Mouse (Mus musculus) heart, embryonic 11.5 days (tissue): ENCODE data around the gene Foxj3. TPM values are rescaled to one million over a fixed set of nuclear protein-coding genes. Genes with fewer than 3 reads are reported as not detected.

Experiments used
- ATAC-seq: fragments of 200-750 bp; cut with Nextera tagmentation; replicated peaks from 2 replicates; pipeline ENCODE4 v1.8.0; 2017; ENCODE audit warnings: moderate library complexity; ENCODE audit not compliant: insufficient number of reproducible peaks, low FRiP score, low TSS enrichment
- H3K27ac ChIP-seq: fragments of 300-500 bp; sonication (generic); 2 replicates; pipeline ENCODE4 v1.5.1; 2014; ENCODE audit warnings: mild to moderate bottlenecking, low read depth, low read length
- H3K27me3 ChIP-seq: fragments of 300-500 bp; sonication (generic); 2 replicates; pipeline ENCODE4 v1.6.1; 2014; ENCODE audit warnings: mild to moderate bottlenecking, low read length, mixed read lengths; ENCODE audit not compliant: control insufficient read depth, insufficient read depth
- H3K36me3 ChIP-seq: fragments of 300-500 bp; sonication (generic); 2 replicates; pipeline ENCODE4 v1.6.1; 2014; ENCODE audit warnings: mild to moderate bottlenecking, low read length, moderate library complexity, mixed read lengths; ENCODE audit not compliant: control insufficient read depth, insufficient read depth
- H3K4me1 ChIP-seq: fragments of 300-500 bp; sonication (generic); 2 replicates; pipeline ENCODE4 v1.6.1; 2014; ENCODE audit warnings: low read length; ENCODE audit not compliant: control insufficient read depth, insufficient read depth
- H3K4me2 ChIP-seq: fragments of 300-500 bp; sonication (generic); 2 replicates; pipeline ENCODE4 v1.6.1; 2014; ENCODE audit warnings: mild to moderate bottlenecking, moderate library complexity
- H3K4me3 ChIP-seq: fragments of 300-500 bp; sonication (generic); 2 replicates; pipeline ENCODE4 v1.5.1; 2014; ENCODE audit warnings: low read depth, low read length
- H3K9ac ChIP-seq: fragments of 300-500 bp; sonication (generic); 2 replicates; pipeline ENCODE4 v1.6.1; 2014; ENCODE audit warnings: mild to moderate bottlenecking, low read depth, low read length, moderate library complexity
- H3K9me3 ChIP-seq: fragments of 300-500 bp; sonication (generic); replicated peaks from 2 replicates; pipeline ENCODE4 v1.6.1; 2016; ENCODE audit warnings: low read length; ENCODE audit not compliant: control insufficient read depth
- WGBS: fragments of 180-500 bp; shearing (Covaris S2); extraction: QIAGEN DNeasy Blood & Tissue Kit; methylation state at CpG from one replicate; pipeline ENCODE4 v1.1.7; 2014; ENCODE audit not compliant: insufficient replicate concordance; 5-methylcytosine and 5-hydroxymethylcytosine counted together
- polyA plus RNA-seq: library from polyadenylated mRNA; unstranded; fragments of >200 nt; fragmentation: Nextera tagmentation; extraction: Ambion mirVana; gene quantifications from 2 replicates; pipeline ENCODE4 v1.2.1, GENCODE M21; 2014

Foxj3 gene
- polyA plus RNA-seq, 1 experiment from 2014 or later, result 19.3 TPM

DNA sequence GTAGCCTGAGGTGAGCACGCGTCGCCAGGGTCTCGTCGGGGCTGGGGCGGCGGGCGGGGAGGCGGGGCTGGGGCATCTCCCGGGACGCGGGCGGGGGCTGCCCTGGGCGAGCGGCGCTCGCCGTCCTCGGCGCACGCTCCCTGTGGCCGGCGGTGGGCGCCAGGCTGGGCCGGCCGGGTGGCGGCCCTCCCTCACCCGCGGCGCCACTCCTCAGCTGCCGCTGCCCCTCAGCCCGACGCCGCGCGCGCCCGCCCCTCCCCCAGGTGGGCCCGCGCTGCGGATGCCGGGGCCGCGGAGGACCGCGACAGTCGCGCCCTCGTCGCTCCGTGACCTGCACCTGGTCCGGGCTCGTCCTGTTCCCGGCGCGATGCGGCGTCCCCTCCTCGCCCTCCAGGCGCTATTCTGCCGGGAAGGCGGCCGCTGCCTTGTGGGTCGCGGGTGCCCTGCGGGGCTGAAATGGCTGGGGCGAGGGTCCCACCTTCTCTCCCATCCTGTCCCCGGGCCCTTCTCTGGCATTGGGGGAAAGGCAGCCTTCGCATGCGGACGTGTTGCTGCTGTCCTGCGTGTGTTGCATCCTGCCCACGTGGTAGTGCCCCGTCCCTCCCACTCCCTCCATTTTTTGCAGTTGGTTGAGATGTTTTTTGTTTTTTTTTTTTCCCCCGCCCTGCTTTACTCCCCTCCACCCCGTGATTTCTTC, 3.2 kb downstream of the Foxj3 start:
- Histone ChIP-seq H3K9me3 (no peaks in the 10 kb centered on the region), H3K27me3 (no peaks in the 10 kb centered on the region), H3K4me3 (peak overlapping the region; percentile 98), H3K4me1 (peaks cover 12% of the 10 kb centered on the region; the same call in 1 of the 2 replicates), H3K27ac (peak overlapping the region; percentile 99), H3K9ac (peak overlapping the region; percentile 94), H3K36me3 (no peaks in the 10 kb centered on the region), H3K4me2 (peak overlapping the region; percentile 86)
- WGBS, result under 1% methylated on average over 60 of the region's 76 CpGs
- ATAC-seq, result peak; percentile 76

DNA sequence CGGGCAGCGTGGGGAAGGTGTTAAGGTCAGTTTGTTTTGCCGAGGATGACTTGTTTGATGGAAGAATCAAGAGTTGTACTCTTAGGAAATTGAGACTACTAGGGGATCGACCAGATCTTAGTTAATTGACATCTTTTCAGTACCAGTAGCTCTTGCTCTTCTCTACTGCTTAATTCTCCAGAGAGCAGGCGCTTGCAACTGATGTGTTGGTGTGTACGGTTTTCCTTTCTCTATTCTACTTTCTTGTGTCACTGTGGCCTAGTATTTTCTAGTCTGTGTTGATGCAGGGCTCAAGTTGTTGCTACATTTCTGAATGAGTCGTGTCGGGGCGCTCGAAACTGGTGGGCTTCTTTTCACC, 3.7 kb downstream of the Foxj3 start:
- 4% methylated on average over 10 of the region's 10 CpGs for WGBS
- Histone ChIP-seq H3K36me3 (no peaks in the 10 kb centered on the region), H3K4me2 (peak overlapping the region; percentile 86), H3K9ac (peak overlapping the region; percentile 94), H3K4me3 (peak overlapping the region; percentile 98), H3K27me3 (no peaks in the 10 kb centered on the region), H3K27ac (peak overlapping the region; percentile 99), H3K9me3 (no peaks in the 10 kb centered on the region), H3K4me1 (peaks cover 10% of the 10 kb centered on the region; the same call in 1 of the 2 replicates)
- no peak for ATAC-seq

DNA sequence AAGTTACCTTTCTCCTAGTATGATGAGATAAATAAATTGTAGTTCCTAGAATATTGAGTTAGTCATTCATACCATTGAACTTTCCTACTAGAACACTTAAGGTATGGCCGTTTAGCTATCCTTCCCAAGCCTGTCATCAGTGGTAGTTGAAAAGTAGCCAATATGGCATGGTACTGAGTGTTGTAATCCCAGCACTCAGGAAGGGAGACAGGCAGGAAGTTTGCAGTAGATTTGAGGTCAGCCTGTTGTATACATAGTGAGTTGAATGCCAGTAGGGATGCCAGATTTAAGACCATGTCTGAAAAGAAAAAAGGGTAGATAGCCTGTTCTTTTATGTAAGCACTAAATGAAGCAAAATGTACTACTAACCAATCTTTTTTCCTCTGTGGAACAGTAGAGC, 14.1 kb downstream of the Foxj3 start:
- H3K27me3 ChIP-seq, result no peaks in the 10 kb centered on the region
- 51% methylated on average over 1 of the region's 1 CpGs for WGBS
- H3K4me1 ChIP-seq, result peaks cover 9% of the 10 kb centered on the region
- no peaks in the 10 kb centered on the region for H3K9me3 ChIP-seq
- H3K4me3 ChIP-seq, result no peak overlapping the region
- no peak overlapping the region for H3K4me2 ChIP-seq
- ATAC-seq, result no peak
- H3K9ac ChIP-seq, result no peak overlapping the region
- no peak overlapping the region for H3K27ac ChIP-seq
- no peaks in the 10 kb centered on the region for H3K36me3 ChIP-seq

DNA sequence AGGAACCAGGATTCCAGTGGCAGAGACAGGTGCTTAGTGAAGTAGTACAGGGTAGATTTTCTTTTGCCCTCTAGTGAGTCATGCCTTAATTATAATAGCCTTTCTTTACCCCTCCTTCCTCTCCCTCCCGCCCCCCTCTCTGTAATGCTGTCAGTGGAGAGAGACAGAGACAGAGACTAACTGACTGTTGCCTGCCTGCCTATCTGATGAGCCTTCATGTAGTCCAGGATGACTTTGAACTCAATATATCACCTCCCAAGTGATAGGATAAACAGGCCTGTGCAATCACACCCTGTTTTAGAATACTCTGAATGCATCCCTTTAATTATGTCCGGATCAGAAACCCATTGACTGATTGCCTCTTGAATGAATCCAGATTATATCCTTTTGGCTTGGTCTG, 18.7 kb downstream of the Foxj3 start:
- WGBS, result 71% methylated on average over 2 of the region's 2 CpGs
- H3K9me3 ChIP-seq, result no peaks in the 10 kb centered on the region
- H3K4me3 ChIP-seq, result no peak overlapping the region
- H3K27me3 ChIP-seq, result no peaks in the 10 kb centered on the region
- no peak overlapping the region for H3K9ac ChIP-seq
- no peak for ATAC-seq
- peaks cover 9% of the 10 kb centered on the region for H3K4me1 ChIP-seq
- no peak overlapping the region for H3K4me2 ChIP-seq
- no peak overlapping the region for H3K27ac ChIP-seq
- no peaks in the 10 kb centered on the region for H3K36me3 ChIP-seq

DNA sequence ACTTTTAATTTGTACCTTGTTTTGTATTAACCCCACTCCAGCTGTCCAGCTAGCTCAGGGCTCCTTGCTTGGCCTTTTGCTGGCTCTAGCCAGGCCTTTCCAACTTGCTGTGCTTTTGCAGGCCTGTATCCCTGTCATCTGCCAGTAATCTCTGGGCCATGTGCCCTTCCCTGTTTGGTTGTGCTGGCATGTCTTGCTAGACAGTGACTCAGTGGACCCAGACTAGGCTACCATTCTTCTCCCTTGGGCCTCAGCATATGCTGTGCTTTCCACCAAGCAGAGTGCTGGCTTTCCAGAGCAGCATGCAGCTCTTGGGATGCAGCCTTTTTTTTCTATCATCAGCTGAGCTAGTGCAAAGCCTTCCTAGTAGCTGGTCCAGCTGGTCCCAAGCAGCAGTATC, 26.3 kb downstream of the Foxj3 start:
- no peak overlapping the region for H3K27ac ChIP-seq
- H3K4me1 ChIP-seq, result peaks cover 10% of the 10 kb centered on the region
- no peak overlapping the region for H3K4me2 ChIP-seq
- H3K4me3 ChIP-seq, result no peak overlapping the region
- ATAC-seq, result no peak
- no peak overlapping the region for H3K9ac ChIP-seq
- no peaks in the 10 kb centered on the region for H3K27me3 ChIP-seq
- H3K36me3 ChIP-seq, result peaks cover 5% of the 10 kb centered on the region; the same call in 1 of the 2 replicates
- H3K9me3 ChIP-seq, result peaks cover 3% of the 10 kb centered on the region; the same call in 1 of the 2 replicates

DNA sequence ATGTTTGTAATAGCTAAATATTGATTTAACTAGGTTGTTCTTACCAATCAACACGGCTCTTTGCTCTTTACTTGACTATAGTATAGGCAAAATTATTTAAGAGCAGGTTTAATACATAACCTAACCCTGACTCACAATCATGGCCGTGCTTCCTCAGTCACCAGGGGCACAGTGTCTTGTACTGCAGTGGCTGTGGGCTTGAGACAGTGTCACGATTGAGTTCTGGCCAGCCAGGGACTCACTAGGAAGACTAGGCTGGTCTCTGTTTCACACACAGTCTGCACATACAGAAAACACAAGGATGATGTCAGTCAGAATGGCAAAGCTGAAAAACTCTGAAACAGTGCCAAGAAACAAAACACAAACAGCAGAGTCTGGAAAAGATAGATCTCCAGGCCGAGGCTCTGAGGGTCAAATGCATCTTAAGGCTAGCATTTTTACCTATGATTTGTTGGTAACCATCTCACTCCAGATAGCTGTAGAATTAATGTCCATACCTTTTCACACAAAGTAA, 29.6 kb downstream of the Foxj3 start:
- peaks cover 10% of the 10 kb centered on the region for H3K4me1 ChIP-seq
- ATAC-seq, result peak; percentile 61; the same call in 1 of the 2 replicates
- H3K4me3 ChIP-seq, result no peak overlapping the region
- peak overlapping the region; percentile 73 for H3K27ac ChIP-seq
- no peak overlapping the region for H3K9ac ChIP-seq
- 54% methylated on average over 4 of the region's 4 CpGs for WGBS
- H3K27me3 ChIP-seq, result no peaks in the 10 kb centered on the region
- no peak overlapping the region for H3K4me2 ChIP-seq
- peaks cover 3% of the 10 kb centered on the region; the same call in 1 of the 2 replicates for H3K9me3 ChIP-seq
- H3K36me3 ChIP-seq, result peaks cover 5% of the 10 kb centered on the region; the same call in 1 of the 2 replicates

DNA sequence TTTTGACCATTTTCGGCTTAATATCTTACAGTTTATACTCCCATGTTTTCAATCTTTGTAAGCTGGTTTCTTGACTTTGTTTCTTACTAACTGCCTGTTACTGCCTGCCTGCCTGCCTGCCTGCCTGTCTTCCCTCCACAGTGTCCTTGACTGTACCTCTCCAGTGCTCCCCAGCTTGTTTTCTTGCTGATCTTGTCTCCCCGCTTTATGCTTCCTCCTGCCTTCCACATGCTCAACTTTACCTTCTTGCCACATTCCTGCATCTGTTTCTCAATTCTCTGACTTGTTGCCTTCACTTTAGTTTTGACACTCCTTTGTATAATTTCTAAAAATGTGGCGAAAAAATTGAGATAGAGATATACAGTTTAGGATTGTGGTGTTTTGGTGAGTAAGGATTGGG, 35.9 kb downstream of the Foxj3 start:
- H3K36me3 ChIP-seq, result no peaks in the 10 kb centered on the region
- no peak overlapping the region for H3K9ac ChIP-seq
- H3K27ac ChIP-seq, result no peak overlapping the region
- H3K9me3 ChIP-seq, result no peaks in the 10 kb centered on the region
- ATAC-seq, result no peak
- WGBS, result 90% methylated on average over 3 of the region's 3 CpGs
- peaks cover 23% of the 10 kb centered on the region for H3K4me1 ChIP-seq
- H3K4me3 ChIP-seq, result no peak overlapping the region
- H3K27me3 ChIP-seq, result no peaks in the 10 kb centered on the region
- H3K4me2 ChIP-seq, result no peak overlapping the region

DNA sequence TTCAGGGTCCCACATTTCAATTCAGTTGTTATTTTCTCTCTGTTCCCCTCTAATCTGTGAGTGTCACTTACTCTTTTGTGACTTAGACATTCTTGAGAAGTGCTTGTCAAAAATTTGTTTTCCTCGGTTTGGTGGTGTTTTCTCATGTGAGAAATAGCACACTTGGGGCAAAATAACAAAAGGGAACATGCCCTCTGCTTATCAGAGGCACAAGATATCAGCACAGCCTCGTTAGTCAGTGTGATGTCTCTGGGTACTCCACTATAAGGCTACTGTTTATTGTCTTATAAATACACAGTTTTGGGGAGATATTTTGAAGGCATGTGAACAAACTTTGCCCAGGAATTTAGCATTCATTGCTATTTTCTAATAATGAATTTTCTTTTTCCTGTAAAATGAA, 37.7 kb downstream of the Foxj3 start:
- Histone ChIP-seq H3K9ac (no peak overlapping the region), H3K9me3 (no peaks in the 10 kb centered on the region), H3K4me2 (no peak overlapping the region), H3K27ac (no peak overlapping the region), H3K27me3 (no peaks in the 10 kb centered on the region), H3K4me1 (peaks cover 23% of the 10 kb centered on the region), H3K36me3 (no peaks in the 10 kb centered on the region), H3K4me3 (no peak overlapping the region)
- ATAC-seq, result no peak
- whole genome bisulfite sequencing, result 26% methylated on average over 2 of the region's 2 CpGs

DNA sequence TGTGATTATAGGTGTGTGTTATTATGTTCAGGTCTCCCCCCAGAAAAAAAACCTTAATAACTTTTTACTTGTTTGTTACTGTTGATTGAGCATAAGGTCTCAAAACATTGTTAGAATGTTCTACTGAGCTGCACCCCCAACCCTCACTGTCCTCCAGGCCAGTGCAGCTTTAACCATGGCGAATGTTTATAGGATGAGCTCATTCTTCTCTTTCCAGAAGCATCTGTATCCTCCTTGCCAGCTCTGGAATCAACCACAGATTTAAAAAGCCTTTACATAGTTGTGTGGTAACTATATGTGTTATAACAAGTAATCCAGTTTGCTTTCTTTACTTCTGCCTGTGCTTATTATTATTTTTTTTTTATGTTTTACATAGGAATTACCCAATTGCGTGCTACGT, 38.7 kb downstream of the Foxj3 start:
- 93% methylated on average over 3 of the region's 3 CpGs for WGBS
- no peak overlapping the region for H3K27ac ChIP-seq
- no peak overlapping the region for H3K4me2 ChIP-seq

More for the DNA sequence above, 38.7 kb downstream of the Foxj3 start:
- Histone ChIP-seq H3K9ac (no peak overlapping the region), H3K4me3 (no peak overlapping the region), H3K4me1 (peaks cover 23% of the 10 kb centered on the region), H3K36me3 (no peaks in the 10 kb centered on the region), H3K27me3 (no peaks in the 10 kb centered on the region), H3K9me3 (no peaks in the 10 kb centered on the region)
- no peak for ATAC-seq
